Mouse (Mus musculus): ENCODE data around the gene Gon4l. TPM values are rescaled to one million over a fixed set of nuclear protein-coding genes. Genes with fewer than 3 reads are reported as not detected.
"Not testable (repeated sequence)": the region's sequence is repeated elsewhere in the genome, so short reads cannot be mapped to it uniquely, and the experiment has no call there.

Gon4l gene
- total and polyA plus RNA-seq, 3 experiments: 16.5 to 32.9 (median 26.4) TPM

- H3K4me1 ChIP-seq (ENCODE audit: control insufficient read depth in 1 of 2, insufficient read depth in 2 of 2); H3K9me3 ChIP-seq (replicated peaks; ENCODE audit: low read length); in situ Hi-C loops (cut with MboI; ENCODE audit: low pct_ligation_motif_present, low pct_unique_long_range_greater_than_20kb, low sequenced_read_pairs); H3K9ac ChIP-seq (ENCODE audit: insufficient read depth, low read depth); dilution Hi-C loops (cut with MboI; ENCODE audit: extremely low pct_ligation_motif_present, extremely low pct_unique_long_range_greater_than_20kb, low sequenced_read_pairs); H3K4me2 ChIP-seq (ENCODE audit: insufficient read depth, low read depth, poor library complexity, severe bottlenecking); H3K27ac ChIP-seq (ENCODE audit: insufficient read depth, low read depth); DNase-seq (ENCODE audit: extremely low read depth); H3K27me3 ChIP-seq (replicated peaks); H3K79me2 ChIP-seq (replicated peaks; ENCODE audit: control insufficient read depth, extremely low read depth, insufficient read depth, poor library complexity, severe bottlenecking); H3K36me3 ChIP-seq (replicated peaks in 1 of 2; ENCODE audit: control insufficient read depth in 1 of 2, insufficient read depth in 1 of 2, low read length in 1 of 2); H3K4me3 ChIP-seq (replicated peaks in 1 of 3; ENCODE audit: low read depth in 2 of 3, low read length in 2 of 3, poor library complexity in 1 of 3): not testable (repeated sequence)
Measured at GRCm38 (mm10) chr3:88882536-88882935, 47.5 kb downstream of the Gon4l start.

DNA sequence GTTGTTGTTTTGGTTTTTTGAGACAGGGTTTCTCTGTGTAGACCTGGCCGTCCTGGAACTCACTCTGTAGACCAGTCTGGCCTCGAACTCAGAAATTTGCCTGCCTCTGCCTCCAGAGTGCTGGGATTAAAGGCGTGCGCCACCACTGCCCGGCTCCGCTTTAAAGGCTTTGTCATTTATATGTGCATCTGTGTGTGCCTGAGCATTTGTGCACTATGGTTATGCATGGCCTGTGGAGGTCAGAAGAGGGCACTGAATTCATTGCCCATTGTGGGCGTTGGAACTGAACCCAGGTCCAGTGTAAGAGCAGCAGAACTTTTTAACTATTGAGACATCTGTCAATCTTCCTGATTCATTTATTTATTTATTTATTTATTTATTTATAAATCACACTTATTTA, 58.0 kb downstream of the Gon4l start:
- peaks cover 25 to 26% of the 10 kb centered on the region in 2 experiments for H3K36me3 ChIP-seq (replicated peaks in 1 of 2; ENCODE audit: control insufficient read depth in 1 of 2, insufficient read depth in 1 of 2, low read length in 1 of 2)
- in situ Hi-C loops (cut with MboI; ENCODE audit: low pct_ligation_motif_present, low pct_unique_long_range_greater_than_20kb, low sequenced_read_pairs); H3K4me3 ChIP-seq (replicated peaks in 1 of 3; ENCODE audit: low read depth in 2 of 3, low read length in 2 of 3, poor library complexity in 1 of 3); H3K4me1 ChIP-seq (ENCODE audit: control insufficient read depth in 1 of 2, insufficient read depth in 2 of 2); dilution Hi-C loops (cut with MboI; ENCODE audit: extremely low pct_ligation_motif_present, extremely low pct_unique_long_range_greater_than_20kb, low sequenced_read_pairs); H3K9me3 ChIP-seq (replicated peaks; ENCODE audit: low read length); H3K79me2 ChIP-seq (replicated peaks; ENCODE audit: control insufficient read depth, extremely low read depth, insufficient read depth, poor library complexity, severe bottlenecking); H3K27me3 ChIP-seq (replicated peaks); H3K4me2 ChIP-seq (ENCODE audit: insufficient read depth, low read depth, poor library complexity, severe bottlenecking); DNase-seq (ENCODE audit: extremely low read depth); H3K27ac ChIP-seq (ENCODE audit: insufficient read depth, low read depth); H3K9ac ChIP-seq (ENCODE audit: insufficient read depth, low read depth): not testable (repeated sequence)

- no peak overlapping the region for H3K4me3 ChIP-seq (replicated peaks in 1 of 3; ENCODE audit: low read depth in 2 of 3, low read length in 2 of 3, poor library complexity in 1 of 3)
- H3K9me3 ChIP-seq (replicated peaks; ENCODE audit: low read length): no peaks in the 10 kb centered on the region
- no peaks in the 10 kb centered on the region for H3K27me3 ChIP-seq (replicated peaks)
- no peak overlapping the region for H3K9ac ChIP-seq (ENCODE audit: insufficient read depth, low read depth)
- H3K79me2 ChIP-seq (replicated peaks; ENCODE audit: control insufficient read depth, extremely low read depth, insufficient read depth, poor library complexity, severe bottlenecking): no peaks in the 10 kb centered on the region
- H3K4me1 ChIP-seq (ENCODE audit: control insufficient read depth in 1 of 2, insufficient read depth in 2 of 2): no peaks in the 10 kb centered on the region
- no peak for DNase-seq (ENCODE audit: extremely low read depth)
- H3K27ac ChIP-seq (ENCODE audit: insufficient read depth, low read depth): no peak overlapping the region
- no peak overlapping the region for H3K4me2 ChIP-seq (ENCODE audit: insufficient read depth, low read depth, poor library complexity, severe bottlenecking)
- dilution Hi-C loops (cut with MboI; ENCODE audit: extremely low pct_ligation_motif_present, extremely low pct_unique_long_range_greater_than_20kb, low sequenced_read_pairs) (no loop called here), in situ Hi-C loops (cut with MboI; ENCODE audit: low pct_ligation_motif_present, low pct_unique_long_range_greater_than_20kb, low sequenced_read_pairs) (loop anchor here (10.0 kb wide), 1 partner anchor 50 kb away; no protein-coding TSS in a partner anchor)
- peaks cover 74 to 93% of the 10 kb centered on the region in 2 experiments for H3K36me3 ChIP-seq (replicated peaks in 1 of 2; ENCODE audit: control insufficient read depth in 1 of 2, insufficient read depth in 1 of 2, low read length in 1 of 2)
- TF ChIP-seq USF1 (IDR thresholded peaks at IDR 0.05; ENCODE audit: low read depth, low read length) (no peak), HCFC1 (IDR thresholded peaks at IDR 0.05; ENCODE audit: low read depth, low read length) (no peak), POLR2AphosphoS2 (IDR thresholded peaks at IDR 0.05; ENCODE audit: low read depth, low read length) (no peak)
Measured at GRCm38 (mm10) chr3:88904803-88905202, 69.8 kb downstream of the Gon4l start.

DNA sequence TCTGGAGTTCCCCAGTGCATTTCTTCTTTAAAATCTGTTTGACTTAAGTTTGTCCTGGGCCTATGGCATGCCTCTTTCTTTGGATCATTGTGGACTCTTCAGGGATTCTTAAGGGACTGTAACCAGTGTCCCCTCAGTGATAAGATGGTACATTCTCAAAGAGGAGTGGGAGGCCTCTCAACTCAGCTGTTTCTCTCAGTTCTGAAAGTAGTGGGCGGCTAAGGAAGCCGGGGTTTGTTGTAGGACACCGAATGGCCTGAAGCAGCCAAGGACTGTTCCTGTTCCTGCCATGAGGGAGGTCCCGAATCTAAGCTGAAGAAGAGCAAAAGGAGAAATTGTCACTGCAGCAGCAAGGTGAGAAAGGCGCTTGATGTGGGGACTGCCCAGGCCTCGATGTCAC, 70.2 kb downstream of the Gon4l start:
- H3K27ac ChIP-seq (ENCODE audit: insufficient read depth, low read depth): no peak overlapping the region
- DNase-seq (ENCODE audit: extremely low read depth): no peak
- H3K4me2 ChIP-seq (ENCODE audit: insufficient read depth, low read depth, poor library complexity, severe bottlenecking): no peak overlapping the region
- H3K27me3 ChIP-seq (replicated peaks): no peaks in the 10 kb centered on the region
- dilution Hi-C loops (cut with MboI; ENCODE audit: extremely low pct_ligation_motif_present, extremely low pct_unique_long_range_greater_than_20kb, low sequenced_read_pairs): no loop called here
- no peak for TF ChIP-seq USF1 (IDR thresholded peaks at IDR 0.05; ENCODE audit: low read depth, low read length)
- no peak for TF ChIP-seq BHLHE40 (IDR thresholded peaks at IDR 0.05; ENCODE audit: low read depth, low read length)
- H3K4me3 ChIP-seq (replicated peaks in 1 of 3; ENCODE audit: low read depth in 2 of 3, low read length in 2 of 3, poor library complexity in 1 of 3): no peak overlapping the region
- H3K4me1 ChIP-seq (ENCODE audit: control insufficient read depth in 1 of 2, insufficient read depth in 2 of 2): no peaks in the 10 kb centered on the region
- no peaks in the 10 kb centered on the region for H3K9me3 ChIP-seq (replicated peaks; ENCODE audit: low read length)
- H3K9ac ChIP-seq (ENCODE audit: insufficient read depth, low read depth): no peak overlapping the region
- peaks cover 78 to 96% of the 10 kb centered on the region in 2 experiments for H3K36me3 ChIP-seq (replicated peaks in 1 of 2; ENCODE audit: control insufficient read depth in 1 of 2, insufficient read depth in 1 of 2, low read length in 1 of 2)
- in situ Hi-C loops (cut with MboI; ENCODE audit: low pct_ligation_motif_present, low pct_unique_long_range_greater_than_20kb, low sequenced_read_pairs): loop anchor here (10.0 kb wide), 1 partner anchor 50 kb away; no protein-coding TSS in a partner anchor
- no peaks in the 10 kb centered on the region for H3K79me2 ChIP-seq (replicated peaks; ENCODE audit: control insufficient read depth, extremely low read depth, insufficient read depth, poor library complexity, severe bottlenecking)

All from CH12.LX (cell line).